Mouse (Mus musculus): ENCODE results near the gene Mef2d.

GRCm38 (mm10) chr3:88150999-88151364, 8.8 kb downstream of the Mef2d start:
- TF ChIP-seq POLR2A (IDR thresholded peaks at IDR 0.05; ENCODE audit: borderline replicate concordance, extremely low read depth, insufficient read depth, insufficient read length, poor library complexity, severe bottlenecking) (no peak), CTCF (IDR thresholded peaks at IDR 0.05; ENCODE audit: borderline replicate concordance, extremely low read depth, insufficient read depth, insufficient read length) (no peak)
